Mouse (Mus musculus): ENCODE results near the gene Morc3.

The Morc3 gene

DNA sequence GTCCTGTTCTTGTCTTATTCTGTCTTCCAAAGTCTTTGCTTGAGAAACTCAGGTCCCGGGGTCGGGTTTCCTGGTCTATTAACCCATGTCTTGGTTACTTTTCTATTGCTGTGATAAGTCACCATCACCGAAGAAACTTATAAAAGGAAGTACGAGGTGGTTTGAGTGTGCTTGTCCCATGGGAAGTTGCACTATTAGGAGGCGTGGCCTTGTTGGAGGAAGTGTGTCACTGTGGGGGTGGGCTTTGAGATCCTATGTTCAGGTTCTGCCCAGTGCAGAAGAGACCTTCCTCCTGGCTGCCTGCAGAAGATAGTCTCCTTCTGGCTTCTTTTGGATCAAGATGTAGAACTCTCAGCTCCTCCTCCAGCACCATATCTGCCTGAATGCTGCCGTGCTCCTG, 56.6 kb downstream of the Morc3 start:
- no peak for DNase-seq

DNA sequence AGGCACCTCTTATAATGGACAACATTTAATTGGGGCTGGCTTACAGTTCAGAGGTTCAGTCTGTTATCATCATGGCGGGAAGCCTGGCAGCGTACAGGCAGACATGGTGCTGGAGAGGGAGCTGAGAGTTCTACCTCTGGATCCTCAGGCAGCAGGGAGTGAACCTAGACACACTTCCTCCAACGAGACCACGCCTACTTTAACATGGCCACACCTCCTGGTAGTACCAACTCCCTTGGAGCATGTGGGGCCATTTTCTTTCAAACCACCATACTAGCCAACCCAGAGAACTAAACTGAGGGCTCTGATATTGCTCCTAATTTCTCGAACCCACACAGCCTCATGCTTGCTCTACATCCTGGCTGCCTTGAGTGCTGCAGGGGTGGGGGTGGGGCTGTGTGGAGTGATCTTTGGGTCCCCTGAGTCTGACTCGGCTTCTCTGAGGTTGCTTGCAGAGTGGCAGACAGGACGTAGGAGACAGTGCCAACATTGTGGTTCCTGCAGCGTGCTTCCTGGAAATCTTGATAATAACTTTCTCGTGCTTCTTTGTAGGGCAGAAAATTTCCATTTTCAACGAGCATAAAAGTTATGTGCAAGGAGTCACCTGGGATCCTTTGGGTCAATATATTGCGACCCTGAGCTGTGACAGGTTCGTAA, 59.2 kb downstream of the Morc3 start:
- no peak for DNase-seq

DNA sequence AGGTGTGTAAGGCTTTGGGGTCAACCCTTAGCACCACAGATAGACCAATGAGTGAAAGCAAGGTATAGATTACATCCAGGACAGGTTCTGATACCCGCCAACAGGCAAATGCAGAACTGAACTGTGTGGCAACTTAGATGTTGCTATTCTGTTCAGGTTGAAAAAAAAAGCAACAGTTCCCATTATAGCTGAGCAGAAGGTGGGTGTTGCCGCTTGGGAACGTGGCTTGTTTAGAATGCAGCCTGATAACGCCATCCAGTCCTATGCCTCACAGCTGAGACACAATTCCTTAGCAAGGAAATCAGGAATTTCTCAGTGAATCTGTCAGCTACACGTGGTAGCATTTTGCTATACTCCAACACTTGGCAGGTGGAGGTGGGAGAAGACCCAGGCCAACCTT, 61.4 kb downstream of the Morc3 start:
- no peak for DNase-seq

DNA sequence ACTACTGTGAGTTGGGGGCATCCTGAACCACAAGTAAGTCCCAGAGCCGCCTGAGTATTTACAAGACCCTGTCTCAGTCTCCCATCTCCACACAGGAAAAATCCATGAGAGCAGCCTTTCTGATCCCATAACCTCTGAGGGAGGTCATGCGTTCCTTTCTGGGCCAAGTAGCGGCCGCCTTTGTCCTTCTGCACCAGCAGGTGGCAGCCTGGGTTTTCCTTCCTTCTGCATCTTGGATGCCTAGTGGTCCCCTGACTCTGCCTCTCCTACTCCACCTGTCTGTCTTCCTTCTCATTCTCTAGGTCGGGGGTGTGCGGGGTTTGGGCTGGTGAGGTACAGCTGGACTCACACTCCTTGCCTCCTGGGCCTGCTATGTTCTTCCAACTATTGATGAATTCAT, 71.1 kb downstream of the Morc3 start:
- peak; percentile 56 for DNase-seq

DNA sequence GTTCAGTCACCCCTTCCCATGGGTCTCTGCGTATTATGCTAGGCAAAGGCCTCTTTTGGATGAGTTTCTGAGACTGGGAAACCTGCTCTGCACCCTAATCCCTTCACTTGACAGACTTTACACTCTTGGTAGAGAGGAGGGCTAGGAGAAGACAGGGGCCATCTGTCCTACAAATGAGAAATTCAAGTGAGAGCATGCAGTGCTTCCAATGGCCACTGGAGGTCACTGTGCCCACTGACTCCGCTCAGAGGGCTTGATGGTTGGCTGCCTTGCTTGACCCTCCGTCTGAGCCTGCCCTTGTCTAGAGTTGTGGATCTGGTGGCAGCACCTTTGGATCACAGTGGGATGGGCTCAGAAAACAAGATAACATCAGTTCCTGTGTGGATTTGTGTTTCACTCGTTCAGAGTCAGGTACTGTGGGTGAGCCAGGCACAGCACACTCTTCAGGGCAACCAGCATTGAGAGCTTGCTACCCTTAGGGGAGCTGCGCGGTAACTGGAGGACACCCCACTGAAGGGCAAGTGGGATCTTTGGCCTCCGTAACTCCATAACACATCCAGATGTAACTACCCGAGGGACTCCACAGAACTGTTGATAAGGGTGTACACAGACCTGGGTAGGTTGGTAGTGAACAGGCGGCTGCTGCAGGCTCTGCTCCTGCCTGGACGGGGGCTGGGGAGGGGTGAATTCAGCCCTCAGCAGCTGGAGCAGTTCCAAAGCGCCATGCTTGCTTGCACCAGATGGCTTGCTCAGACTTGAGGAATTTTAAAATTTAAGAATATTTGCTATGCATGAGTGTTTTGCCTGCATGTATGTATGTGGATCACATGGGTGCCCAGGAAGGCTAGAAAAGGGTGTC, 74.5 kb downstream of the Morc3 start:
- DNase-seq: peak; percentile 86

DNA sequence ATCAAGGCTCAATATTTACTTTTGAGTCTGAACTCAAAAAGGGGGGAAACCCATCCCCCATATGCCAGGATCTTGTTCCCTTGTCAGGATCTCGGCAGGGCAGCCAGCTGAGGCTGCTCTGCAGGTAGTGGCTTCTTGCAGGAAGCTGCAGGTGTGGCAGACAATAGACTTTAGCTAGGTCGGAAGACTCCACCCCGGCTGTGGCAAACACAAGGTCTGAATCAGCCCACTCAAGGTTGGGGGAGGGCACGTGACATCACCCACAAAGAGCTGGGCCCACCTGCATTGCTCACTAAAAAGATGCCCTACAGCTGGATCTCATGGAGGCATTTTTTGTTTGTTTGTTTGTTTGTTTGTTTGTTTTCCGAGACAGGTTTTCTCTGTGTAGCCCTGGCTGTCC, 75.8 kb downstream of the Morc3 start:
- DNase-seq: no peak

DNA sequence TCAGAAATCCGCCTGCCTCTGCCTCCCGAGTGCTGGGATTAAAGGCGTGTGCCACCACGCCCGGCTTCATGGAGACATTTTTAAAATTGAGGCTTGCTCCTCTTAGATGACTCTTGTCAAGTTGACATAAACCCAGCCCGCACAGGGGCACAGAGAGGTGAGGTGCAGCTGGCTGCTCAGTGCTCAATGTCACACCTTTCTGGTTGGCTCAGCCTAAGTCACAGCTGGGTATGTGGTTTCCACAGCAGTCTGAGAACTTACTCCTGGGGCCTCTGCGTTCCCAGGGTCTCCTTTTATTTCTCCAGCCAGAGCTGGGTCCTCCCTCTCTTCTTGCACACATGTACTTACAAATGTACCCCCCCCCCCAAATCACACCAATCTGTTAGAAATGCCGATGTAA, 76.3 kb downstream of the Morc3 start:
- no peak for DNase-seq

DNA sequence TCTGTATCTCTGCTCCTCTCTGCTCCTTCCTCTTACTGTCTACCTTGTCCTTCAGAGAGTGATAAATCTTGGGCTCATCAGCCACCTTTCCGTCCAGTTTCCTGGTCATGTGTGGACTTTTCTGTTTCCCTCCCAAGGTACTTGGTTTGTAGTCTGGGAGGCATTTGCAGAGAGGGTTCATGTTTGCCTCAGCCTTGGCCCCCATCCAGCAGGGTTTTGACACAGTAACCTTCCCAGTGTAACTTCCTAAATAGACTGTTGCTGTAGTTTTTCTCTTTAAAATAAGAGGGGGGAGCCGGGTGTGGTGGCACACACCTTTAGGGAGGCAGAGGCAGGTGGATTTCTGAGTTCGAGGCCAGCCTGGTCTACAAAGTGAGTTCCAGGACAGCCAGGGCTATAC, 78.0 kb downstream of the Morc3 start:
- peak; percentile 64 for DNase-seq

DNA sequence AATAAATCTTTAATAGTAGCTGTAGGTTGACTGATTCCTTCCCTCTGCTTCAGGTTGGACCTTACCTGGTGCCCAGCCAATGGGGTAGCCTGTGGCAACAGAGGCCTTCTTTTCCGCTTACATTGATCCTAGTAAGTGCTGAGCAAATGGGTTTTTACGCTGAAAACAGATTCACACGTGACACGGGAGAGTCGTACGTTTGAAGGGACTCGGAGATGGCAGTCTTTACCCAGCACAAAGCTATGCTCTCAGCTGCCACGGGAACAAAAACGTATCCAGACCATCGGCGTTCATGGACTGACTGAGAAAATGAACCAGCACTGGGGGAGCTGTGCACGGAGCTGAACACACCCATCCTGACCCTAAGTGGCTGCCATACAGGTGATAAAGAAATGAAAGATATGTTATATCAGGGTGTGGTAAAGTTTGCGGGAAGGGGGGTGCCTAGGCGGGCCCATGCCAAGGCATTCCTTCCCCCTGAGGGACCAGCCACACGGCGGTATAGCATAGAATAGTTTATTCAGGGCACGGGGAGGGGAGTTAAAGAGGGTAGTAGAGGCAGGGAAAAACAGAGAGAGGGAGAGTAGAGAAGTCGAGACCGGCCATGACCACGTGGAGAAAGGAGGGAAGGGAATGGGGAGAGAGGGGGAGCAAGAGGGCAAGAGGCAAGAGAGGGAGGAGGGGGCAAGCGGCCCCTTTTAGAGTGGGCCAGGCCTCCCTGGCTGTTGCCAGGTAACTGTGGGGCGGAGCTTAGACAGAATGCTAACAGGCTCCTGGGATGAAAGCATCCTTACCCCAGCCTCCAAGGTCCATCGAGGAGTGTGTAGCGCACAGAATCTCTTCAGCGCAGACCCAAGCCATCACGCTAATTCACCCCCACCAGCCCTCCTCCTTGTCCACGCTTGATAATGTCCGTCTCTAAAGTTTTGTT, 79.1 kb downstream of the Morc3 start:
- peak; percentile 36 for DNase-seq

DNA sequence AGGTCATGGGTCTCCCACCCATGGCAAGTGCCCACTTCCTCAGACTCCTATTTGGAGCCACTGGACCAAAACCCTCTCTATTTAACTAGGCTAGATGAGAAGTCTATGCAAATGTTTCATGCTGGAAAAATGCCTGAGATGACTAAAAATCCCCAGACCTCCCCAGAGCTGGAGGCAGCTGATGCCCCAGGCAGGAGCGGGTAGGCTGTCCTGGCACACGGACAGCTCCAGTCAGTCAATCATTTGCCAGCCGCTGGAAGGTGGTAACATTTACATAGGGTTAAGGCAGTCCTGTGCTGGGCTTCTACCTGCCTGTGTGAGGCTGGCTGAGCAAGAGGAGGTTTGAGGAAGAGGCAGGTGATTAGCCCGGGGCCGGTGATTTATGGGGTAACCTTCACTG, 80.2 kb downstream of the Morc3 start:
- peak; percentile 83 for DNase-seq

DNA sequence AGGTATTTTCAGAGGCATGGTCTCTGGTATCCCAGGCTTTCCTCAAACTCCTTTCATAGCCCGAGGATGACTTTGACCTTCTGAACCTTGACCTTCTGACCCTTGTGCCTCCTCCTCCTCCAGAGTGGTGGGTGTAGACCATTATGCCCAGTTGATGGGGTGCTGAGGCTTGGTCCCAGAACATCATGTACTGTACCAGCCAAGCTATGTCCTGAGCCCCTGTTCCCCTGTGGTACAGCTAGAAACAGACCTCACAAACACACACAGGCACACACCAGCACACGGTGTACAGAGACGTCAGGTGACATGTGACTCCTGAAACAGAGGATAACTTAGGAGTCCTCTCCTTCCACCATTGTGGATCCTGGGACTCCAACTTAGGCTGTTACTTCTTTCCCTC, 80.9 kb downstream of the Morc3 start:
- DNase-seq: no peak

DNA sequence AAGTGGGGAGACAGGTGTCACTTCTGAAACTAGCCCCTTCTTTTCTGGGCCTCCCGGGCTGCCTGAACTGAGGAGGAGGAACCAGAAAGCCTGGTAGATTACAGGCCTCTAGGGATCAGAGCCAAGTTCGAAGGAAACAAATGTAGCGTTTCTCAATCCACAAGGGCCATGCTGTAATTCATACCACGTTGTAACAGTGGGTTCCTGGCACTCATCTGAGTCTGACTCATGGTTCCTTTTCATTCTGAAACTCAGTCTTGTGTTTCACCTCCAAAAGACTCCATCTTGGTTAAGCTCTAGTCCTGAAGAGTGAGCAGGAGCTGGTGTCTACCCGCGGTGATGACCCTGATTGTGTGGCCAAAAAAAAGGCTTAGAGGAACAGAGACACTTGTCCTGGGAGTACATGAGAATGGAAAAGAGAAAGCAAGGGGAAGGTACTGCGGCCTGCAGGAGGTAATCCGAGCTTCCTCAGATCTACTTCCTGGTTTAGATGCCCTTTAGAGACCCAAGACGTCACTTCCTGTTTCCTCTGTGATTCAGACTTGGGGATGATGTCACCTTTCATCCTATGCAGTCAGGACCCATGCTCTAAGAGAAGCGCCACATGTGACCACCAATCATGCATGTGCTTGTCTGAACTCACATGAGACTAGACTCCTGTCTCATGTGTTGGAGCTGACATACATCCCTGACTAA, 82.1 kb downstream of the Morc3 start:
- DNase-seq: no peak

DNA sequence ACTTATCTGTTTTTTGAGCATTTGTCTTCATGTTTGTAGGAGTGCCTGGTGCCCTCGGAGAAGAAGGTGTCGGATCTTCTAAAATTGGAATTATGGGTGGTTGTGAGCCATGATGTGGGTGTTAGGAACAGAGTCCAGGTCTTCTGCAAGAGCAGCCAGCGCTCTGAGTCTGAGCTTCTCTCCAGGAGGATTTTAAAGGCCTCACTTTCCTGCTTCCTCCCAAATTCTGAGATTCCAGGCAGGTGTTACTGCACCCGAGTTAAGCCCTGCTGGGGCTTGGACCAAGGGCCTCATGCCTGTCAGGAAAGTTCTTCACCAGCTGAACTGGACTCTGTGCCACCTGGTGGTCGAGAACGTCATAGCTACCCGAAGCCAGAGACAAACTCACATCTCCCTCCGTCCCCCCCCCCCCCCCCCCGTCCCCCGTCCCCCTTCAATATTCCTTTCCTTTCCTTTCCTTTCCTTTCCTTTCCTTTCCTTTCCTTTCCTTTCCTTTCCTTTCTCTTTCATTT, 83.5 kb downstream of the Morc3 start:
- DNase-seq: peak; percentile 84

DNA sequence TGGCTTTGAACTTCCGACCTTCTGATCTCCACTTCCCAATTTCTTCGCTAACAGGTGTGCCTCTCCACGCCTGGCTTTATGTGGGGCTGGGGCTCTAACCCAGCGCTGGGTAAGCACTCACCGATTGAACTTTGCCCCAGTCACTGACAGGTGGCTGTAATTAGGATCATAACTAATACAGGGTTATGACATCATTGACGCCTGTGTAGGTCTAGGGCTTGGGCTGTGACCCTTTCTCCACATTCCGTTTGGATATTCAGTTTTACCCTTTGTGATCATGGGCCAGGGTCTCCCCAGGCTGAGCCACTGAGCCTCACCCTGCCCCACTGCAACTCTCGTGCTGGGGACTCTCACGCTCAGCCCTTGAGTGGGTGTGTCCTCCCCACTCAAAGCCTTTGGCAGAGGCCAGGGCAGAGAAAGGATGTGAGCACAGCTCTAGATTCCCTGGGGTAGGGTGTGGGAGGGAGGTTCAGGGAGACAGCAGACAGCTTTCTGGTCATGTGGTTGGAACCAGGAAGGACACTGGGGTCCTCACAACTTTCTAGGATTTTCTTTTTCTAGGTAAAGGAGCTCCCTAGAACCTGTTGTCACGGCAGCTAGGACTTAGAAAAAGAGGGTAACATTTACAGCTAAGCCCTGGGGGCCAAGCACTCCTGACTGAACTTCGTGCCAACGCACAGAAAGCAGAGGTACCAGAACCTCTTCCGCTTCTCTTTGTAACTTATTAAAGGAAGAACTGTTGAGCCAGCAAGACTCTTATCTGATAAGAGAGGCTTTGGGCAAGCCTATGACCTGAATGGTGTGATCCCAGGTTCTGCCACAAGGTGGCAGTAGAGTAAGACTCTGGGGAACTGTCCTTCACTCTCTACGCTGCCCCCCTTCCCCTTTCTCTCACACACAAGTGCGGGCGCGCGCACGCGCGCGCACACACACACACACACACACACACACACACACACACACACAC, 86.1 kb downstream of the Morc3 start:
- DNase-seq: peak; percentile 93

DNA sequence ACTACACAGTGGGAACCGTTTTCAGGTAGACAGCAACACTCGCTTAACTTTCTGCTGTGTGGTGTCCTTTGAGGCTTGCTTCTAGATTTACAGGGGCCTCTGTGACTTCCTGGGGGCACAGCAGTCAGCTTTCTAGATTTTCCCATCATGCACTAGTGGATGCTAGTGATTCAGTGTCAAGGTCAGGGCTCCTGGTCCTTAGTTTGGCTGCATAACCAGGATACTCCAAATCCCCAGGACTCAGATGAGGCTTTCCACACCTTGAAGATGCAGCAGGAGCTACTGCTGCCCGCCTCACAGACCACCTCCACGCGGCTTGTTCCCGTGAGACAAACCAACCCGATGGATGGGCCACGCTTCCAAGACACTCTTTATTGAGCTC, 86.7 kb downstream of the Morc3 start:
- no peak for DNase-seq

DNA sequence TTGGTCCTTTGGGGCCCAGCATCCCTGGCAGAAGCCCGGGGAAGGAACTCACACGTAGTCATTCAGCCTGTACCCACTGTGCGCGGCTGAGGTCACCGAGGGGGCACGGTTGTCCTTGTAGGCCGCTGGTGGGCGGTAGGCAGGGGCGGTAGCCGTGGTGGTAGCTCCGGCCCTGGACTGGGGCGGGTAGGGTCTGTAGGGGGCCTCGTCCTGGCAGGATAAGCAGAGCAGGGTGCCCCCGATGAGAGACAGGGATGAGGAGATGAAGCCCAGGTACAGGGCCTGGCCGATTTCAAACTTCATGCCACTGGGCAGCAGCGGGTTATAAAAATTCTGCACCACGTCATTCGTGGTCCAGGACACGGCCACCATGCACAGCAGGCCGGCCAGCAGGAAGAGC, 87.3 kb downstream of the Morc3 start:
- DNase-seq: no peak

DNA sequence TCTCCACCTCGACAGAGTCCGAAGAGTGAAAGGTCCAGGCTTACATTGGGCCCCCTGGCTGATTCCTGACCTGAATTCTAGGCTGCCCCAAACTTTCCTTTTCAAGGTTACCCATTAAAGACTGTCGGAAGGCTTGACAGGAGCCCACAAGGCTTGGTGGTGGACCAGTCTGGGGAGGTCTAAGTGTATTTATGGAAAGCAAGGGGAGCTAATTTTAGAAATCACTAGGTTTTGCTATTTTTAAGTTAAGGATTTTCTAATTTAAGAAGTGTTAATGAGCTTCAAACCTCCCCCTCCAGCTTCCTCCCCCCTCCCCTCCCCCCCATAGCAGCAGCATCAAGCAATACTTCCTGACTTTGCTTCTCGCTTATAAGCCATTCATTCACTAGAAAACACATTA, 88.8 kb downstream of the Morc3 start:
- no peak for DNase-seq

DNA sequence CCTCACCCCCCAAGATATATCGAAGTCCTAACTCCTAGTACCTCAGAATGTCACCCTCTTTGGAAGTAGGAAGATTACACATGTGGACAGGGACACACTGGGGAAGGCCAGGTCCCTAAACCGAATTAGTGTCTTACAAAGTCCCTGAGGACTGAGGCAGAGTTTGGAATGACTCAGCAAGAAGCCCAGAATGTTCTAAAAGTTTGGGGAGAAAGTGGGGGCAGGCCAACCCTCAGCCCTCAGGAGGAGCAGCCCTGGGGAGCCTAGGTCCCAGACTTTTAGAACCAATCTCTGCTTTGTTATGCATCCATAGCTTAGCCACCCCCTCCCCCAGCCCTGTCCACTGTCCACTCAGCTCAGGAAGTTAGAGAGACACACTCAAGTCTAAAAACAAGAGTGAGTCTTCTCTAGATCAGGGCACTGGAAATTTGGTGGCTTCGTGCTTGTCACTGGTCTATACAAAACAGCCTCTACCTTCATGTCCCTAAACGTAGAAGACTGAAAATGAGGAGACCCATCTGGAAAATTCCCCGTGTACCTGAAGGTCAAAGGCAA, 91.0 kb downstream of the Morc3 start:
- no peak for DNase-seq

DNA sequence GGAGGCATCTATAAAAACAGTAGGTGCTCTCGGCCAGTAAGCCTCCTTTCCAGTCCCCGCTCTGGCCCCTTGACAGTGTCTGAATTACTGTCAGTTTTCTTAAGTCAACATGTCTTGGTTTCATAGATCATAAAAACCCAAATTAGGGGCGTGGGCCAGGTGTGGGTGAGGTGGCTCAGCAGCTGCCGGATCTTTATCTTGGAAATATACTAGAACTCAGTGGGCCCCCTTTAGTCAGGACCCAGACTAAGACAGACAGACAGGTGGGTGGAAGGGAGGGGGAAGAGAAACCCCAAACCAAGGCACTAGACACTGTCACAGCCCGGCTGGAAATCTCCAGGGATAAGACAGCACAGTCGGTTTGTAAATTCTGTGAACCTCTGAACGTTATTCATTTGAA, 91.9 kb downstream of the Morc3 start:
- no peak for DNase-seq
